Mouse (Mus musculus) embryonic facial prominence, embryonic 11.5 days (tissue): ENCODE data around the gene Prkar1a. TPM values are rescaled to one million over a fixed set of nuclear protein-coding genes. Genes with fewer than 3 reads are reported as not detected.

Source experiments
- ATAC-seq: fragments of 200-750 bp; cut with Nextera tagmentation; replicated peaks from 2 replicates; pipeline ENCODE4 v1.8.0; 2017; ENCODE audit warnings: low read depth; ENCODE audit not compliant: insufficient number of reproducible peaks, low FRiP score, low TSS enrichment
- DNase-seq: peaks from one replicate; pipeline ENCODE4 v3.0.0-alpha.2; 2015; ENCODE audit warnings: low spot score
- H3K27ac ChIP-seq: fragments of 300-500 bp; sonication (generic); replicated peaks from 2 replicates; pipeline ENCODE4 v1.5.1; 2014; ENCODE audit warnings: mild to moderate bottlenecking, low read depth, low read length, control low read depth
- H3K27me3 ChIP-seq: fragments of 300-500 bp; sonication (generic); 2 replicates; pipeline ENCODE4 v1.6.1; 2014; ENCODE audit warnings: mild to moderate bottlenecking, low read length, moderate library complexity, mixed read lengths; ENCODE audit not compliant: control insufficient read depth, insufficient read depth
- H3K36me3 ChIP-seq: fragments of 300-500 bp; sonication (generic); replicated peaks from 2 replicates; pipeline ENCODE4 v1.6.1; 2014; ENCODE audit warnings: low read depth, mild to moderate bottlenecking, low read length, moderate library complexity, mixed read lengths; ENCODE audit not compliant: control insufficient read depth, insufficient read depth
- H3K4me1 ChIP-seq: fragments of 300-500 bp; sonication (generic); 2 replicates; pipeline ENCODE4 v1.6.1; 2014; ENCODE audit warnings: low read length, mixed read lengths; ENCODE audit not compliant: control insufficient read depth, insufficient read depth
- H3K4me2 ChIP-seq: fragments of 300-500 bp; sonication (generic); 2 replicates; pipeline ENCODE4 v1.6.1; 2014; ENCODE audit warnings: low read depth, mild to moderate bottlenecking, control low read depth, low read length, moderate library complexity
- H3K4me3 ChIP-seq: fragments of 300-500 bp; sonication (generic); 2 replicates; pipeline ENCODE4 v1.5.1; 2014; ENCODE audit warnings: low read depth, low read length, control low read depth
- H3K9ac ChIP-seq: fragments of 300-500 bp; sonication (generic); replicated peaks from 2 replicates; pipeline ENCODE4 v1.6.1; 2014; ENCODE audit warnings: mild to moderate bottlenecking, control low read depth, low read length
- H3K9me3 ChIP-seq: fragments of 300-500 bp; sonication (generic); replicated peaks from 2 replicates; pipeline ENCODE4 v1.6.1; 2016; ENCODE audit warnings: mild to moderate bottlenecking, low read length, inconsistent platforms, mixed read lengths; ENCODE audit not compliant: control insufficient read depth
- WGBS: fragments of 180-500 bp; shearing (Covaris S2); extraction: QIAGEN DNeasy Blood & Tissue Kit; methylation state at CpG from one replicate; pipeline ENCODE4 v1.1.7; 2014; 5-methylcytosine and 5-hydroxymethylcytosine counted together
- polyA plus RNA-seq: library from polyadenylated mRNA; unstranded; fragments of >200 nt; fragmentation: Nextera tagmentation; extraction: Ambion mirVana; gene quantifications from 2 replicates; pipeline ENCODE4 v1.2.1, GENCODE M21; 2014

The Prkar1a gene
- polyA plus RNA-seq, 1 experiment from 2014 or later = 456 TPM

- Histone ChIP-seq H3K27ac (no peak overlapping the region), H3K4me3 (no peak overlapping the region), H3K9ac (no peak overlapping the region), H3K27me3 (no peaks in the 10 kb centered on the region), H3K36me3 (no peaks in the 10 kb centered on the region), H3K9me3 (no peaks in the 10 kb centered on the region), H3K4me1 (no peaks in the 10 kb centered on the region; the same call in 1 of the 2 replicates), H3K4me2 (no peak overlapping the region)
- ATAC-seq (no peak), DNase-seq (no peak)
- 85% methylated on average over 4 of the region's 4 CpGs for WGBS
These were observed 21.6 kb upstream of the Prkar1a start for GRCm38 (mm10) chr11:109627648-109628047.

DNA sequence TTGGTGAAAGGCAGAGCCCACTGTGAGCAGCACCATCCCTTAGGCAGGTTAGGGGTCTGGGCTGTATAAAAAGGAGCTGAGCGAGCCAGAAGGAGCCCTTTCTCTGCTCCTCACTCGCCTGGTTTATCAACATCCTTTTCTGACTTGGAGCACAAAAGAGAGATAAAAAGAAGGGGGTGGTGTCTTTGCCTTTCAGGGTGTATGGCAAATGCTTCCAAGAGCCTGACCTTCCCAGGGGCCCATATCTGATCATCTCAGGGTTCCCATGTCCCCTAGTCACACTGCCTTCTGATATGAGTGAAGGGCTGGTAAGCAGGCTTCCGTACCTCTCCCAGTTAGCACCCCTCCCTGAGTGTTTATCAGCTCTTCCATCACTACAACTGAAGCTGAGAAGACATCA lies 21.1 kb upstream of the Prkar1a start:
- H3K27me3 ChIP-seq = no peaks in the 10 kb centered on the region
- no peak overlapping the region for H3K9ac ChIP-seq
- H3K4me2 ChIP-seq = no peak overlapping the region
- no peak overlapping the region for H3K27ac ChIP-seq
- no peak overlapping the region for H3K4me3 ChIP-seq
- DNase-seq (no peak), ATAC-seq (no peak)
- no peaks in the 10 kb centered on the region for H3K9me3 ChIP-seq
- no peaks in the 10 kb centered on the region for H3K36me3 ChIP-seq
- 93% methylated on average over 3 of the region's 3 CpGs for WGBS
- H3K4me1 ChIP-seq = no peaks in the 10 kb centered on the region; the same call in 1 of the 2 replicates

GRCm38 (mm10) chr11:109629021-109629521 lies 20.1 kb upstream of the Prkar1a start:
- H3K4me3 ChIP-seq = no peak overlapping the region
- no peaks in the 10 kb centered on the region for H3K4me1 ChIP-seq
- DNase-seq = no peak
- no peak overlapping the region for H3K9ac ChIP-seq
- no peaks in the 10 kb centered on the region for H3K36me3 ChIP-seq
- H3K27ac ChIP-seq = no peak overlapping the region
- WGBS = 54% methylated on average over 10 of the region's 10 CpGs
- no peaks in the 10 kb centered on the region for H3K9me3 ChIP-seq
- no peak overlapping the region for H3K4me2 ChIP-seq
- no peaks in the 10 kb centered on the region for H3K27me3 ChIP-seq
- ATAC-seq = no peak

DNA sequence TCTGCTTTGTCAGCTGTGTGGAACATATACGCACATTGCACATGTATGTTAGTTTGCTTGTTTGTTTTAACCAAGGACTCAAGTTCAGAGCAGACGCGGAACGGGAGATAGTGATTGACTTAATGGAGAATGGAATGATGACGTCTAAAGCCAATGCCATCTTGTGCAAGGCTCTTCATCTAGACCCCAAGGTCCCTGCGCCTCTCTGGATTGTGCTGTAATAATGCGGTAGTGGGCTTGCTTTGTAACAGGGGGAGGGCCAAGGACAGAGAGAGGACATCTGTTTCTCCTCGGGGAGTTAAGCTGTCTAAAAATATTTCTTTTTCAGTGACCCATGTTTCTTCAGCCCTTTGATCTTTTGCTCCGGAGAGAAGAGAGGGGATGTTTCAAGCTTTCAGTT lies 14.3 kb upstream of the Prkar1a start:
- DNase-seq = no peak
- 60% methylated on average over 9 of the region's 9 CpGs for WGBS
- no peak overlapping the region for H3K9ac ChIP-seq

DNA sequence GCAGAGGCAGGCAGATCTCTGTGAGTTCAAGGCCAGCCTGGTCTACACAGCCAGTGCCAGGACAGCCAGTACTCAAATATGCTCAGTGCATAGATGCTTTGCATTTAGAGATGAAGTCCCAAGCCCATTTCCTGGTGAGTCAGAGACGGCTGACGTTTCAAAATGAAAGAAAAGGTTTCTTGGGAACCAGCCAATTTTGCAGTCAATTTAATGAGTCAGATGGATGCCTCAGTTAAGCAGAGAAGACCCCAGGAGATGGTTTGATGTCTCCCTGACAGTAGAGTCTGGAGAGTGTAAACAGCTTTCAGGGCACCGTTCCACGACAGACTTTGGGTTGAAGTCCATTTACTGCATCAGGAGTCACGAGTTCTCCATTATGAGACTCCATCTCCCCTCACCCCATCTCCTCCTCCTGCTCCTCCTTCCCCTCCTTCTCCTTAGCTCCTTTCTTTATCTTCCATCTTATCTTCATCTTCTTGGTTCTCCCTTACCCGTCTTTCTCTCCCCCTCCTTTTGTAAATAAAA lies 13.3 kb upstream of the Prkar1a start:
- H3K27me3 ChIP-seq = no peaks in the 10 kb centered on the region
- H3K9ac ChIP-seq = no peak overlapping the region
- no peaks in the 10 kb centered on the region for H3K4me1 ChIP-seq
- WGBS = 79% methylated on average over 6 of the region's 6 CpGs
- H3K27ac ChIP-seq = no peak overlapping the region
- no peak overlapping the region for H3K4me3 ChIP-seq
- H3K36me3 ChIP-seq = no peaks in the 10 kb centered on the region
- DNase-seq (no peak), ATAC-seq (no peak)
- H3K9me3 ChIP-seq = no peaks in the 10 kb centered on the region
- no peak overlapping the region for H3K4me2 ChIP-seq

More for the DNA sequence above, 14.3 kb upstream of the Prkar1a start:
- H3K4me2 ChIP-seq = no peak overlapping the region
- H3K36me3 ChIP-seq = no peaks in the 10 kb centered on the region
- H3K27me3 ChIP-seq = no peaks in the 10 kb centered on the region
- H3K4me3 ChIP-seq = no peak overlapping the region
- H3K4me1 ChIP-seq = no peaks in the 10 kb centered on the region
- no peak overlapping the region for H3K27ac ChIP-seq
- H3K9me3 ChIP-seq = no peaks in the 10 kb centered on the region
- ATAC-seq = no peak

DNA sequence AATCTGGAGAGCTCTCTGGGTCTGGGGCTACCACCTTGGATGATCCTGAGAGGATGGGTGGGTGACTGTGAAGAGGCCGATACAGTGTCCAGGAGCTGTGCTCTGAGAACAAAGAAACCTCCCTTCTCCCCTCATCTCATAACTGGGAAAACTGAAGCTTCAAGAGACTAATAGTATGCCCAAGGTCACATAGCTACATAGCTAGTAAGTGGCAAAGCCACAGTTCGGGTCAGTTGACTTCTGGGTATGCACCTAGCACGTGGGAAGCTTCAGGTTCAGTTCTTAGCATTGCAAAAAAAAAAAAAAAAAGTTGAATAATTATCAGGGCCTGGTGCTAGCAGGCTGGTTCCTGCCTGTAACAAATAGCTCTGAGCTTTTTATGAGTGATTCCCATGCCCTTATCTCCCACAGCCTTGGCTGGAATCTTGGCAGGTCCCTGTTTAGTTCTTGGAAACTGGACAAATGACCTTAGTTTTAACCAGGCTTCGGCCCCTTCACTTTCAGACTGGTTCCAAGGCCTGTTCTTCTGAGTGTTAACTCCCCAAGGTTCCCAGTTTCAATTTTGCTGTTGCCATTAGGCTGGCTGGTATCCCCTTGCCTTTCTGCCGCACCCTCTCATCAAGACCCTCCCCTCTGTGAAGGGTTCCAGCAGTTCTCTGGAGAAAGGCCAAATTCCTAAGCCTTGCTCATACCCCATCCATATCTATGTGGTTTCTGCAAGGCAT lies 7.5 kb upstream of the Prkar1a start:
- Histone ChIP-seq H3K27ac (no peak overlapping the region), H3K4me3 (no peak overlapping the region), H3K9ac (no peak overlapping the region), H3K4me1 (no peaks in the 10 kb centered on the region), H3K4me2 (no peak overlapping the region), H3K9me3 (no peaks in the 10 kb centered on the region), H3K27me3 (no peaks in the 10 kb centered on the region), H3K36me3 (no peaks in the 10 kb centered on the region)
- WGBS = 84% methylated on average over 5 of the region's 5 CpGs
- ATAC-seq = no peak
- no peak for DNase-seq

- Histone ChIP-seq H3K9ac (no peak overlapping the region), H3K9me3 (no peaks in the 10 kb centered on the region), H3K27me3 (no peaks in the 10 kb centered on the region), H3K36me3 (no peaks in the 10 kb centered on the region), H3K4me1 (no peaks in the 10 kb centered on the region), H3K27ac (no peak overlapping the region), H3K4me3 (no peak overlapping the region), H3K4me2 (no peak overlapping the region)
- ATAC-seq (no peak), DNase-seq (no peak)
- 42% methylated on average over 7 of the region's 7 CpGs for WGBS
These were observed 695 bp upstream of the Prkar1a start for GRCm38 (mm10) chr11:109648510-109648909.

GRCm38 (mm10) chr11:109649975-109650701 lies 933 bp downstream of the Prkar1a start:
- DNase-seq = peak; percentile 71
- Histone ChIP-seq H3K27me3 (no peaks in the 10 kb centered on the region), H3K9ac (peak overlapping the region; percentile 58), H3K36me3 (no peaks in the 10 kb centered on the region), H3K9me3 (no peaks in the 10 kb centered on the region), H3K4me1 (no peaks in the 10 kb centered on the region), H3K4me3 (peak overlapping the region; percentile 91), H3K27ac (peak overlapping the region; percentile 90; the same call in 1 of the 2 replicates), H3K4me2 (peak overlapping the region; percentile 83)
- 2% methylated on average over 31 of the region's 31 CpGs for WGBS
- peak; percentile 80 for ATAC-seq
